Mouse (Mus musculus) testis, adult 2 months (tissue): ENCODE results near the gene Mob3c.

Source experiments
- CTCF ChIP-seq: fragments of 200-500 bp; IDR thresholded peaks from 2 replicates; pipeline ENCODE4 v1.5.1; 2012; ENCODE audit warnings: low read depth, mild to moderate bottlenecking, inconsistent platforms, low read length, moderate library complexity; ENCODE audit not compliant: control insufficient read depth, insufficient read depth, insufficient replicate concordance
- POLR2A ChIP-seq: fragments of 200-500 bp; IDR thresholded peaks from 2 replicates; pipeline ENCODE4 v1.6.1; 2012; ENCODE audit warnings: low read depth, mild to moderate bottlenecking, inconsistent platforms, low read length, moderate library complexity; ENCODE audit not compliant: control insufficient read depth

GRCm38 (mm10) chr4:115827535-115827887 lies 381 bp upstream of the Mob3c start:
- TF ChIP-seq POLR2A (no peak), CTCF (no peak)
